Mouse (Mus musculus) heart, embryonic 12.5 days (tissue): ENCODE measurements around the gene Galnt17. TPM values are rescaled to one million over a fixed set of nuclear protein-coding genes. Genes with fewer than 3 reads are reported as not detected.

Source experiments
- ATAC-seq: fragments of 200-750 bp; cut with Nextera tagmentation; 2 replicates; pipeline ENCODE4 v1.8.0; 2017; ENCODE audit warnings: moderate TSS enrichment, moderate library complexity; ENCODE audit not compliant: insufficient number of reproducible peaks, low FRiP score
- H3K27ac ChIP-seq: fragments of 300-500 bp; sonication (generic); 2 replicates; pipeline ENCODE4 v1.5.1; 2016; ENCODE audit warnings: mild to moderate bottlenecking, moderate library complexity; ENCODE audit not compliant: poor library complexity, severe bottlenecking
- H3K27me3 ChIP-seq: fragments of 300-500 bp; sonication (generic); replicated peaks from 2 replicates; pipeline ENCODE4 v1.6.1; 2016; ENCODE audit warnings: mild to moderate bottlenecking, moderate library complexity
- H3K36me3 ChIP-seq: fragments of 300-500 bp; sonication (generic); 2 replicates; pipeline ENCODE4 v1.6.1; 2016; ENCODE audit warnings: mild to moderate bottlenecking, moderate library complexity
- H3K4me1 ChIP-seq: fragments of 300-500 bp; sonication (generic); replicated peaks from 2 replicates; pipeline ENCODE4 v1.6.1; 2016; ENCODE audit warnings: mild to moderate bottlenecking
- H3K4me2 ChIP-seq: fragments of 300-500 bp; sonication (generic); 2 replicates; pipeline ENCODE4 v1.6.1; 2016; ENCODE audit warnings: mild to moderate bottlenecking, moderate library complexity
- H3K4me3 ChIP-seq: fragments of 300-500 bp; sonication (generic); 2 replicates; pipeline ENCODE4 v1.5.1; 2016; ENCODE audit warnings: mild to moderate bottlenecking
- H3K9ac ChIP-seq: fragments of 300-500 bp; sonication (generic); 2 replicates; pipeline ENCODE4 v1.6.1; 2016; ENCODE audit warnings: mild to moderate bottlenecking, moderate library complexity
- H3K9me3 ChIP-seq: fragments of 300-500 bp; sonication (generic); replicated peaks from 2 replicates; pipeline ENCODE4 v1.6.1; 2016; ENCODE audit warnings: mild to moderate bottlenecking, moderate library complexity
- WGBS: fragments of 180-500 bp; shearing (Covaris S2); methylation state at CpG from one replicate; pipeline ENCODE4 v1.1.7; 2016; 5-methylcytosine and 5-hydroxymethylcytosine counted together
- polyA plus RNA-seq: library from polyadenylated mRNA; unstranded; fragments of >200 nt; fragmentation: Nextera tagmentation; extraction: Ambion mirVana; gene quantifications from 2 replicates; pipeline ENCODE4 v1.2.1, GENCODE M21; 2016

Galnt17 gene
- polyA plus RNA-seq, 1 experiment from 2014 or later = 0.86 TPM

DNA sequence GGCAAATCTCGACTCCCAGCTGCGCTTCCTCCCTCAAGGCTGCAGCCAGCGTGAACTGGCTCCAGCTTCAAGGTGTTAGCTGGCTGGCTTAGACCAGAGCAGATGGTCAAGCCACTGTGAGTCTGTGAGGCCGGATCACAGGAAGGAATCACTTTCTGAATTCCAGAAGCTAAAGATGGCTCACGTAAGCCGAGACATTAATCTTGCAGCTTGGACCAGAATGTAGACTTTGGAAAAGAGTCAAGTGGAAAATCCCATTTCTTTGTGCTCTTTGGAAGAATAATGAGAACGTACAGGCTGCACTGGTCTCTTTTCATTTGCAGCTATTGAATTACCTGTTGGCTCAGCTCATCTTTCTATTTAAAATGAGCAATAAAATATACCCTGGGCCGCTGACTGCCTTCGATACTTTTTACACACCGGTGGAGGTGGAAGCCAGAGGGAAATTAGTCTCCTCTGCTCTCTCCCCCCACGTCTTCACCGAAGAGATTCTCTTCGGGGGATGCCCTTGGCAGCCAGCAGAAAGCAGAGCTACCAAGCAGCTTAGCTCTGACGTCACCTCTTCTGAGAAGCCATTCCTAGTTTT is 225.1 kb downstream of the Galnt17 start:
- Histone ChIP-seq H3K4me1 (no peaks in the 10 kb centered on the region), H3K27ac (no peak overlapping the region), H3K36me3 (no peaks in the 10 kb centered on the region), H3K4me3 (no peak overlapping the region), H3K9me3 (0 out of 2 replicates have a peak, but pooled peaks cover 8% of the 10 kb centered on the region), H3K27me3 (no peaks in the 10 kb centered on the region), H3K4me2 (no peak overlapping the region), H3K9ac (no peak overlapping the region)
- ATAC-seq = no peak
- WGBS = 57% methylated on average over 14 of the region's 14 CpGs

DNA sequence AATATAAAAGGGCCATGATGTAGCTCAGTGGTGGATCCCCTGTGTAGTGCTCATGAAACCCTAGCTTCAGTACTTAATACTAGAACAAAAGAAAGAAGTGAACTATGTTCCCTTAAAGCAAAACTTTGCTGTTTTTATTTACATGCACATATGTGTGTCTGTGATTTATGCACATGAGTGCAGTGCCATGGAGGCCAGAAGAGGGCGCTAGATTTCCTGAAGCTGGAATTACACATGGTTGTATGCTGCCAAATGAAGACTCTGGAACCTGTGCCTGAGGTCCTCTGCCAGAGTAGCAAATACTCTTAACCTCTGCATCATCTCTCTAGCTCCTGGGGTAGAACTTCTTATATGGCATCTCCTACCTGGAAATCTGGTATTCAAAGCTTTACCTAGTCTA is 230.6 kb downstream of the Galnt17 start:
- ATAC-seq = no peak
- Histone ChIP-seq H3K9ac (no peak overlapping the region), H3K36me3 (no peaks in the 10 kb centered on the region), H3K27ac (no peak overlapping the region), H3K4me1 (no peaks in the 10 kb centered on the region), H3K4me3 (no peak overlapping the region), H3K4me2 (no peak overlapping the region), H3K9me3 (peaks cover 7% of the 10 kb centered on the region; the same call in 1 of the 2 replicates), H3K27me3 (no peaks in the 10 kb centered on the region)
- 29% methylated on average over 1 of the region's 1 CpGs for WGBS

DNA sequence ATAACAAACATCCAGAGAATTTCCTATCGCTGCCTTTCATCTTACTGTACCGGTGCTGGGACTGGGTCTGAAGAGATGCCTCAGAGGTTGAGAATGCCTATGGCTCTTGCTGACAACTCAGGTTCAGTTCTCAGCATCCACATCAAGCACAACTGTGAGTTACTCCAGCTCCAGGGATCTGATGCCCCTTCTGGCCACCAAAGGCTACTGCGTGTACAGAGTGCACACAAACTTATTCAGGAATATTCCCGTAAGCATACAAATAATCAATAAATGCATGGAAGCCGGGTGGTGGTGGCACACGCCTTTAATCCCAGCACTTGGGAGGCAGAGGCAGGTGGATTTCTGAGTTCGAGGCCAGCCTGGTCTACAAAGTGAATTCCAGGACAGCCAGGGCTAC is 232.5 kb downstream of the Galnt17 start:
- Histone ChIP-seq H3K9ac (no peak overlapping the region), H3K4me3 (no peak overlapping the region), H3K36me3 (no peaks in the 10 kb centered on the region), H3K4me2 (no peak overlapping the region), H3K27me3 (no peaks in the 10 kb centered on the region), H3K9me3 (peaks cover 8% of the 10 kb centered on the region; the same call in 1 of the 2 replicates), H3K27ac (no peak overlapping the region), H3K4me1 (no peaks in the 10 kb centered on the region)
- WGBS = 83% methylated on average over 7 of the region's 7 CpGs
- ATAC-seq = no peak

GRCm38 (mm10) chr5:131074295-131074694 is 234.0 kb downstream of the Galnt17 start:
- no peak overlapping the region for H3K27ac ChIP-seq
- no peak for ATAC-seq
- H3K9me3 ChIP-seq = peaks cover 10% of the 10 kb centered on the region; the same call in 1 of the 2 replicates
- H3K4me3 ChIP-seq = no peak overlapping the region
- WGBS = 74% methylated on average over 4 of the region's 4 CpGs
- H3K9ac ChIP-seq = no peak overlapping the region
- no peaks in the 10 kb centered on the region for H3K27me3 ChIP-seq
- no peaks in the 10 kb centered on the region for H3K4me1 ChIP-seq
- no peaks in the 10 kb centered on the region for H3K36me3 ChIP-seq
- H3K4me2 ChIP-seq = no peak overlapping the region

DNA sequence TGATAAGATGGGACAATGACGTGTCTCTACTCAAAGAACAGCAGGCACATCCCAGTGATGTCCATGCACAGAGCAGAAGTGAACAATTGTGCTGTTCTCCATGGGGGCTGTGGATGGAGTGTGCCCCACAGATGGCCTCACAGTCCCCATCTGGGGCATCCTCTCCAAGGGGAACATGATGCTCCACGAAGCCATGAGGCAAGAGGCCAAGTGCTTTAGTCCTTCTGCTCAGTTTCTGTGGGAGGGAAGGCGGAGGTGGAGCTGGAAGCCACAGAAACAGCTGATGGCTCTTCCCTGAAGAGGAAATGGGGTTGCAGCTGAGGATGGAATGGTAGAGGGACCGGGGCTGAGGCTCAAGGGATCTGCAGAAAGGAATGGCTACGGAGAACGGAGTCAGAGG is 243.1 kb downstream of the Galnt17 start:
- ATAC-seq = no peak
- Histone ChIP-seq H3K9ac (no peak overlapping the region), H3K4me2 (no peak overlapping the region), H3K27ac (no peak overlapping the region), H3K27me3 (no peaks in the 10 kb centered on the region), H3K9me3 (no peaks in the 10 kb centered on the region), H3K4me3 (no peak overlapping the region), H3K4me1 (peaks cover 3% of the 10 kb centered on the region; the same call in 1 of the 2 replicates), H3K36me3 (no peaks in the 10 kb centered on the region)
- WGBS = 73% methylated on average over 6 of the region's 6 CpGs

- Histone ChIP-seq H3K36me3 (no peaks in the 10 kb centered on the region), H3K4me3 (no peak overlapping the region), H3K4me2 (no peak overlapping the region), H3K27ac (no peak overlapping the region), H3K9ac (no peak overlapping the region), H3K27me3 (no peaks in the 10 kb centered on the region), H3K9me3 (no peaks in the 10 kb centered on the region), H3K4me1 (no peaks in the 10 kb centered on the region)
- ATAC-seq = no peak
- 57% methylated on average over 4 of the region's 4 CpGs for WGBS
Measured at GRCm38 (mm10) chr5:131048505-131048904, 259.8 kb downstream of the Galnt17 start.

GRCm38 (mm10) chr5:131043130-131043529 is 265.2 kb downstream of the Galnt17 start:
- Histone ChIP-seq H3K9ac (no peak overlapping the region), H3K36me3 (no peaks in the 10 kb centered on the region), H3K9me3 (no peaks in the 10 kb centered on the region), H3K27me3 (no peaks in the 10 kb centered on the region), H3K4me2 (no peak overlapping the region), H3K4me1 (no peaks in the 10 kb centered on the region), H3K27ac (no peak overlapping the region), H3K4me3 (no peak overlapping the region)
- ATAC-seq = no peak

DNA sequence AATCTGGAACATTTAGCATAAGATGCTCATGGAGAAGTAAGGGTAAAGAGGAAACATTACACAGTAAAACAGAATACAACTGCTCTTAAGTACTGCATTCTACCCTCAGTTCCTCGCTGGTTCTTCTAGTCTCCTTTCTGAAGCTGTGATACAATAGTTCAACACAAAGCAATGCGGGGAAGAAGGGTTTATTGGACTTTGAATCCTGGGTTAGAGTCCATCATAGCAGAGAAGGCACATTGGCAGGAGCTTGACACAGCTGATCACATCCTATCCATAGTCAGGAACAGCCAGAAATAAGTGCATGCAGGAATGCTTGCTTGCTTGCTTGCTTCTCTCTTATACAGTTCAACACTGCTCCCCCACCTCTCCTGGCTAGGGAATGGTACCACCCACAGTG is 267.9 kb downstream of the Galnt17 start:
- H3K27me3 ChIP-seq = no peaks in the 10 kb centered on the region
- no peak overlapping the region for H3K9ac ChIP-seq
- H3K9me3 ChIP-seq = no peaks in the 10 kb centered on the region
- H3K36me3 ChIP-seq = no peaks in the 10 kb centered on the region
- H3K27ac ChIP-seq = no peak overlapping the region
- H3K4me1 ChIP-seq = no peaks in the 10 kb centered on the region
- no peak overlapping the region for H3K4me3 ChIP-seq
- 71% methylated on average over 2 of the region's 2 CpGs for WGBS
- H3K4me2 ChIP-seq = no peak overlapping the region
- ATAC-seq = no peak

DNA sequence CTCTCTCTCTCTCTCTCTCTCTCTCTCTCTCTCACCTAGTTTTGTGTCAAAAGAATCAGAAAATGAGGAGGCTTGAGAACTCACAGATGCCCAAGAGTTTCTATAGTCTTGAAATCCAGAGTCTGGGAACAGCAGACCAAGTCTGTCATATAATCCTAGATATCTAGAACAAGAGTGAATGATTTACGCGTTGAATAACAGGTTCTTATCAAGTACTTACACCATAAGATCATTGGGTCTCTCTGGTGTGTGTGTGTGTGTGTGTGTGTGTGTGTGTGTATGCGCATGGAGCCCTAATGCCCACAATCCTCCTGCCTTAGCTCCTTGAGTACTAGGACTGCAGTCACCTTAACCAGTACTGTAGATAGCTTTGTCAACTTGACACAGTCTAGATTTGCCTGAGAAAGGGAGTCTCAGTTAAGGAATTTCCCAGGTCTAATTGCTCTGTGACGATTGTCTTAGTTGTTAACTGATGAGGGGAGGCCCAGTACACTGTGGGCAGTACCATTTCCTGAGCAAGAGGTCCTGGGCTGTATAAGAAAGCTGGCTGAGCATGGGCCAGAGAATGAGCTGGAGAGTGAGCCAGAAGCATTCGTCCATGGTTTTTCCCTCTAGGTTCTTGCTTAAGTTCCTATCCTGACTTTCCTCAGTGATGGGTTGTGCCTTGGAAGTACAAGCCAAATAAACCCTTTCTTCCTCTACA is 268.5 kb downstream of the Galnt17 start:
- no peaks in the 10 kb centered on the region for H3K9me3 ChIP-seq
- H3K27ac ChIP-seq = no peak overlapping the region
- no peaks in the 10 kb centered on the region for H3K36me3 ChIP-seq
- no peaks in the 10 kb centered on the region for H3K27me3 ChIP-seq
- H3K9ac ChIP-seq = no peak overlapping the region
- WGBS = 69% methylated on average over 5 of the region's 5 CpGs
- ATAC-seq = no peak
- no peak overlapping the region for H3K4me2 ChIP-seq
- no peak overlapping the region for H3K4me3 ChIP-seq
- no peaks in the 10 kb centered on the region for H3K4me1 ChIP-seq

DNA sequence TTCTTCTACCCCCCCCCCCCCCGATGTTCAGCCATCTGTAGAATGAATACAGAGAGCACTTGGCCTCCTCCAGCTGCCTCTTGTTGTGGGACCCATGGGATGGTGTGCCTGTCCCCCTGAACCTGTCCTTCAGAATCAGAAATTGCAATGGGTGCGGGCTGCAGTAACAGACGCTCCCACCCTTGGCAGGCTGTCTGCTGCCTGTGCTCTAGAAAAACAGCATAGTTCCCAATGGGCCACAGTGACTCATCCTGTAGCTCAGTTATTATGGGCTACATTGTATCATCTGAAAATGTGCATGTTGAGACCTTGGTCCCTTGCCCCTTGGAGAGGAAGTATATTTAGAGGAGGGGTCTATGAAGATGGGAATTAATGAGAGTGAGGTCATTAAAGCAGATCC is 283.8 kb downstream of the Galnt17 start:
- no peak overlapping the region for H3K4me3 ChIP-seq
- H3K9me3 ChIP-seq = no peaks in the 10 kb centered on the region
- no peak overlapping the region for H3K4me2 ChIP-seq
- H3K27me3 ChIP-seq = no peaks in the 10 kb centered on the region
- ATAC-seq = no peak
- WGBS = 76% methylated on average over 3 of the region's 3 CpGs
- H3K27ac ChIP-seq = no peak overlapping the region
- H3K4me1 ChIP-seq = no peaks in the 10 kb centered on the region
- H3K36me3 ChIP-seq = no peaks in the 10 kb centered on the region
- no peak overlapping the region for H3K9ac ChIP-seq

- WGBS = 79% methylated on average over 18 of the region's 18 CpGs
- no peaks in the 10 kb centered on the region for H3K9me3 ChIP-seq
- H3K36me3 ChIP-seq = no peaks in the 10 kb centered on the region
- H3K9ac ChIP-seq = no peak overlapping the region
- H3K27ac ChIP-seq = no peak overlapping the region
- no peak overlapping the region for H3K4me2 ChIP-seq
- H3K4me3 ChIP-seq = no peak overlapping the region
- ATAC-seq = no peak
- no peaks in the 10 kb centered on the region for H3K4me1 ChIP-seq
- H3K27me3 ChIP-seq = no peaks in the 10 kb centered on the region
Measured at GRCm38 (mm10) chr5:131022396-131022993, 285.8 kb downstream of the Galnt17 start.
